Mouse (Mus musculus) forebrain, embryonic 11.5 days (tissue): ENCODE measurements around the gene Ugt1a9. TPM values are rescaled to one million over a fixed set of nuclear protein-coding genes. Genes with fewer than 3 reads are reported as not detected.

Source experiments
- ATAC-seq: fragments of 200-750 bp; cut with Nextera tagmentation; replicated peaks from 2 replicates; pipeline ENCODE4 v1.8.0; 2017; ENCODE audit warnings: moderate TSS enrichment; ENCODE audit not compliant: low FRiP score
- DNase-seq: peaks from one replicate; pipeline ENCODE4 v3.0.0-alpha.2; 2017; ENCODE audit warnings: low spot score
- H3K27ac ChIP-seq: fragments of 300-500 bp; sonication (generic); 2 replicates; pipeline ENCODE4 v1.5.1; 2014; ENCODE audit warnings: low read depth, low read length
- H3K27me3 ChIP-seq: fragments of 300-500 bp; sonication (generic); 2 replicates; pipeline ENCODE4 v1.6.1; 2014; ENCODE audit warnings: mild to moderate bottlenecking, low read length, mixed read lengths; ENCODE audit not compliant: control insufficient read depth, insufficient read depth
- H3K36me3 ChIP-seq: fragments of 300-500 bp; sonication (generic); 2 replicates; pipeline ENCODE4 v1.6.1; 2014; ENCODE audit warnings: mild to moderate bottlenecking, low read length, moderate library complexity, mixed read lengths; ENCODE audit not compliant: control insufficient read depth, insufficient read depth
- H3K4me1 ChIP-seq: fragments of 300-500 bp; sonication (generic); replicated peaks from 2 replicates; pipeline ENCODE4 v1.6.1; 2014; ENCODE audit warnings: low read length, mixed read lengths; ENCODE audit not compliant: control insufficient read depth, insufficient read depth
- H3K4me2 ChIP-seq: fragments of 300-500 bp; sonication (generic); 2 replicates; pipeline ENCODE4 v1.6.1; 2014; ENCODE audit warnings: low read depth, mild to moderate bottlenecking, low read length, moderate library complexity, mixed read lengths; ENCODE audit not compliant: severe bottlenecking
- H3K4me3 ChIP-seq: fragments of 300-500 bp; sonication (generic); 2 replicates; pipeline ENCODE4 v1.5.1; 2014; ENCODE audit warnings: low read depth, low read length
- H3K9ac ChIP-seq: fragments of 300-500 bp; sonication (generic); 2 replicates; pipeline ENCODE4 v1.6.1; 2014; ENCODE audit warnings: low read length
- H3K9me3 ChIP-seq: fragments of 300-500 bp; sonication (generic); 2 replicates; pipeline ENCODE4 v1.6.1; 2016; ENCODE audit warnings: low read length, mixed read lengths; ENCODE audit not compliant: control insufficient read depth
- WGBS: fragments of 180-500 bp; shearing (Covaris S2); extraction: QIAGEN DNeasy Blood & Tissue Kit; methylation state at CpG from one replicate; pipeline ENCODE4 v1.1.7; 2014; 5-methylcytosine and 5-hydroxymethylcytosine counted together
- polyA plus RNA-seq: library from polyadenylated mRNA; unstranded; fragments of >200 nt; fragmentation: Nextera tagmentation; extraction: Ambion mirVana; gene quantifications from 2 replicates; pipeline ENCODE4 v1.2.1, GENCODE M21; 2014

Ugt1a9 gene
- polyA plus RNA-seq, 1 experiment from 2014 or later = not detected

DNA sequence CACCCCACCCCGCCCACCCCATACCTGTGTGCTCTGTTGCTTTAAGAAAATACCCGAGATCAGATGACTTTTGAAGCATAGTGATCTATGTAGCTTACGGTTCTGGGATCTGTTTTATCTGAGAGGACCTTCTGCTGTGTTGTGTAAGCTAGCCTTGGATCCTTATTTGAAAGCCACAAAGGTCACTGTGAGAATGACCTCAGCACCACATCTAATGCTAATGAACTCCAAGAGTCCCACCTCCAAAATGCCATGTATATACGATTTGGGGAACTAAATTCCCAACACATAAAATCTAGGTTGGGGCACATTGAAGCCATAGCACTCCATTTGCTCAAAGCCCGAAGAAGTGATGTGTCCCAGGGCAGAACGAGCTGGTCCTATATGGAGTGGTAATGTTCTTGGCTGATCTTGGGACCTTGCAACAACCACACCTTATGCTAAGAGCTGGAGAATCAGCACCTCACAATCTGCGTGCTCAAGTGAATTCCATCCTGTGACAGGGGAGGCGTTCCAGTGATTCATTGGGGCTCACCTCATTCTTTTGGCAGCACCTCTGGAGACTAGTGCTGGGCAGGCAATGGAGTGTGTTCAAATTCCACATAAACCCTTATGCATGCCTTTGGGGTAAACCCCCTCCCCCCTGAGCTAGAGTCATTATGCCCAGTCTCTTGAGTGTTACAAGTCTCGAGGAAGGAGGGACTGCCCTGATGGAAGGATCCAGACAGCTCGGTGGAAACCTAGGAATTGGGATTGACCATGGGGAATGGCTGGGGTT is 186.5 kb downstream of the Ugt1a9 start:
- no peak overlapping the region for H3K4me2 ChIP-seq
- WGBS = 80% methylated on average over 10 of the region's 10 CpGs
- ATAC-seq (no peak), DNase-seq (no peak)
- H3K27ac ChIP-seq = no peak overlapping the region
- peaks cover 73% of the 10 kb centered on the region for H3K9me3 ChIP-seq
- no peaks in the 10 kb centered on the region for H3K4me1 ChIP-seq
- no peak overlapping the region for H3K4me3 ChIP-seq
- H3K9ac ChIP-seq = no peak overlapping the region
- peaks cover 17% of the 10 kb centered on the region for H3K36me3 ChIP-seq
- H3K27me3 ChIP-seq = no peaks in the 10 kb centered on the region

DNA sequence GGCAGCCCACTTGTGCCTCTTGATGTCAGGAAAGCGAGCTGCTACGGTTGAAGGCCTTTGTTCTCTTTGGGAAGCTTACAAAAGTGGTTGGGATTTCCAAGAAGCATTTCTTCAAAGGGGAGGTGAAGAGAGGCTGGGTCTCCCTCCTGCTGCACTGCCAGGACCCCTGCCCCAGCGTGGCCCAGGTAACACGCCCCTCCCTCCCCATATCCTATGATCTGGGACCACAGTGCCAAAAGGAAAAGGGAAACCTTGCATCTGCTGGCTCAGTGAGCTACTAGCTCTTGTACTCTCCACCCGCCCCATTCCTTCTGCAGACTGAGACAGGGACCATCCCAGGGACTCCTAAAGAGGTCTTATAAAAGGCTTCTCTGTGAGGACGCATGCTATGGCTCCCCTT is 187.1 kb downstream of the Ugt1a9 start:
- no peak for DNase-seq
- H3K9ac ChIP-seq = no peak overlapping the region
- peaks cover 23% of the 10 kb centered on the region for H3K36me3 ChIP-seq
- peaks cover 67% of the 10 kb centered on the region for H3K9me3 ChIP-seq
- no peak for ATAC-seq
- H3K4me2 ChIP-seq = no peak overlapping the region
- no peaks in the 10 kb centered on the region for H3K27me3 ChIP-seq
- no peak overlapping the region for H3K4me3 ChIP-seq
- no peak overlapping the region for H3K27ac ChIP-seq
- H3K4me1 ChIP-seq = no peaks in the 10 kb centered on the region
- WGBS = 82% methylated on average over 6 of the region's 6 CpGs

DNA sequence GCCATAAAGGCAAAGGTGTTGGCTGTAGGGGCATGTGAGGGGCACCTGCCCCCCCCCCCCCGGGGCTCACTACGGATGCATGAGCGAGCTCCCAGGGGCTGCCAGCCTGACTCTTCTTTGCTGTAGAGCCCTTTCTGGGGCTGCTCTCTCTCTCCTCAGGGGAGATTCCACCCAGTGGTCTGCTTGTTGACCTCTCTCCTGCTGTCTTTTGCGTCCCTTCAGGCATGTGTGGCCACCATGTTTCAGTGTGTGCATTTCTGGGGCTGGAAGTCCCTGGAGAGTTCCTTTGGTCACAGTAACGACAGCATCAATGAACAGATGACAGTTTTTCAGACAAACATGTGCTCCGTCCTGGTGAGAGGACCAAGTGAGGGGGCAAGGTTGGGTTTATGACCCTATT is 187.8 kb downstream of the Ugt1a9 start:
- H3K36me3 ChIP-seq = peaks cover 30% of the 10 kb centered on the region

DNA sequence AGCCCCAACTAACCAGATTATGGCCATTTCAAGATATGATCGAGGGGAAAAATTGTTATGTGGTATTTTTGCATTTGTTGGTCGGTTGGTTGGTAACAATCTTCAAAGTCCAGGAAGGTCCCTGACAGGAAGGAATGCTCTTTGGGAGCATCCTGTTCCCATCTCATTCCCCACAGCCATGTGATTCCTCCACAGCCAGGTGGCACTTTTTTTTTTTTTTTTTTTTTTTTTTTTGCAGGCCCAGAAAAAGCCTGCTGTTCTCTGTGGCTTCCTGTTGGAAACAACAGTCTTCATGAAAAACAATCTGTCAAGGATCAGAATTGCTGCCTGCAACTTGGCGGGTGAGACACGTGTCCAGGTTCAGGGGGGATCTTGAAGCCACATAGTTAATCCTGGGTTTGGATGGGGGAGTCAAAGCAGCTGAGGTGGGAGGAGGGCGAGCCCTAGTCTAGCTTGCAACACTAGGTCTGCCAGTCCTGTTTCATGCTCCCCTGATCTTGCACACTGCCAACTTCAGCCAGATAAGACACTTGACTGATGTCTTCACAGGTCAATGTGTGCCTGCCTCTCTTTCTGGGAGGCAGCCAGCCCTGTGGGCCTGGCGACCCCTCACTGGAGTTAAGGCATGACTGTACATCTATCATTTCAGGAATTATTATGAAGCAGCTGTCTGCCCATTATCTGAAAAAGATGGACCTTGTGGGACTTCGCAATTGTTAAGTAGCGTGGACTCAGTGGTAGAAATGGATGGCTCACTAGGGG is 188.5 kb downstream of the Ugt1a9 start:
- 0 out of 2 replicates have a peak, but pooled peaks have one; percentile 0 for ATAC-seq
- H3K9ac ChIP-seq = no peak overlapping the region
- DNase-seq = peak; percentile 72
- WGBS = 79% methylated on average over 8 of the region's 8 CpGs
- no peaks in the 10 kb centered on the region for H3K4me1 ChIP-seq
- no peak overlapping the region for H3K27ac ChIP-seq
- peaks cover 37% of the 10 kb centered on the region for H3K36me3 ChIP-seq
- H3K4me2 ChIP-seq = no peak overlapping the region
- H3K9me3 ChIP-seq = peaks cover 54% of the 10 kb centered on the region
- H3K27me3 ChIP-seq = no peaks in the 10 kb centered on the region
- no peak overlapping the region for H3K4me3 ChIP-seq

More for the DNA sequence above, 187.8 kb downstream of the Ugt1a9 start:
- Histone ChIP-seq H3K4me3 (no peak overlapping the region), H3K9me3 (peaks cover 61% of the 10 kb centered on the region), H3K27ac (no peak overlapping the region), H3K27me3 (no peaks in the 10 kb centered on the region), H3K4me1 (no peaks in the 10 kb centered on the region), H3K9ac (no peak overlapping the region), H3K4me2 (no peak overlapping the region)
- 72% methylated on average over 6 of the region's 6 CpGs for WGBS
- DNase-seq (no peak), ATAC-seq (0 out of 2 replicates have a peak, but pooled peaks have one; percentile 1)

DNA sequence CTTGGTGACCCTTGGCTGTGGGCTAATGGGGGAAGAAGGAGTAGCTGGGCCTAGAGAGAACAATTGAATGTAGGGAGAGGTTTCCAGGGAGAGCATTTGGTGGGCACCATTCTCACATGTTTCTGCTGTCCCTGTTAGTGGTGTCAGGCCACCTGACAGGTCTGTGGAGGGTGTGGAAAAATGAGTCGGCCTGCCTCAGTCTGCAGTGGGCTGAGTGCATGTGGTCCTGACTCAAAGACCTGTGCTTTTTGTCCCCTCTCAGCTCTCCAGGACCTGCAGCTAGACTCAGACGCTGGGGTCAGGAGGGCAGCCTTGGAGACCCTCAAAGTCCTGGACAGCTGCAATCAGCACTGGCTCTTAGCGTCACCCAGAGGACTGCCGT is 189.0 kb downstream of the Ugt1a9 start:
- peaks cover 43% of the 10 kb centered on the region for H3K36me3 ChIP-seq

DNA sequence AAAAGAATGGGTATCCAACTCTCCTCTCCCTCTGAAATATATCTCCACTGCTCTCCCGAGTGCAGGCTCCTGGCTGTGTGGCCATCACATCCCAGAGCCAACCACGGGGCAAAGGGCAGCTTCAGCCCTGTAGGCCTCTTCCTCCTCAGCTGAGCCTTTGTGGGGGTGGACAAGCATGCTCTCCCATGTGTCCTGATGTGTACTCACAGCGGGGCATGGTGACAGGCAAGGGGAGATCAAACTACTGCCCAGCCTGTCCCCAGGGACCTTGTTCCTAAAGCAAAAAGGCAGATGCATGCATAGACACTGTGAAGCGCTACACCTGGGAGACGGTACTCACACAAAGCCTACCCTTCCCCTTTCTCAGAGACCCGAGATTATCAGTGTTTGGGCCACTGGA is 189.5 kb downstream of the Ugt1a9 start:
- peaks cover 48% of the 10 kb centered on the region for H3K36me3 ChIP-seq
- ATAC-seq (peak; percentile 17), DNase-seq (no peak)
- H3K4me1 ChIP-seq = no peaks in the 10 kb centered on the region
- H3K4me2 ChIP-seq = no peak overlapping the region
- H3K9me3 ChIP-seq = peaks cover 43% of the 10 kb centered on the region
- H3K27me3 ChIP-seq = no peaks in the 10 kb centered on the region
- 84% methylated on average over 6 of the region's 6 CpGs for WGBS
- H3K4me3 ChIP-seq = no peak overlapping the region
- no peak overlapping the region for H3K27ac ChIP-seq
- H3K9ac ChIP-seq = no peak overlapping the region

More for the DNA sequence above, 189.0 kb downstream of the Ugt1a9 start:
- ATAC-seq (peak; percentile 11; the same call in 1 of the 2 replicates), DNase-seq (no peak)
- H3K4me2 ChIP-seq = no peak overlapping the region
- H3K9me3 ChIP-seq = peaks cover 48% of the 10 kb centered on the region
- H3K4me3 ChIP-seq = no peak overlapping the region
- H3K27me3 ChIP-seq = no peaks in the 10 kb centered on the region
- no peak overlapping the region for H3K27ac ChIP-seq
- no peak overlapping the region for H3K9ac ChIP-seq
- H3K4me1 ChIP-seq = no peaks in the 10 kb centered on the region
- 80% methylated on average over 4 of the region's 4 CpGs for WGBS

DNA sequence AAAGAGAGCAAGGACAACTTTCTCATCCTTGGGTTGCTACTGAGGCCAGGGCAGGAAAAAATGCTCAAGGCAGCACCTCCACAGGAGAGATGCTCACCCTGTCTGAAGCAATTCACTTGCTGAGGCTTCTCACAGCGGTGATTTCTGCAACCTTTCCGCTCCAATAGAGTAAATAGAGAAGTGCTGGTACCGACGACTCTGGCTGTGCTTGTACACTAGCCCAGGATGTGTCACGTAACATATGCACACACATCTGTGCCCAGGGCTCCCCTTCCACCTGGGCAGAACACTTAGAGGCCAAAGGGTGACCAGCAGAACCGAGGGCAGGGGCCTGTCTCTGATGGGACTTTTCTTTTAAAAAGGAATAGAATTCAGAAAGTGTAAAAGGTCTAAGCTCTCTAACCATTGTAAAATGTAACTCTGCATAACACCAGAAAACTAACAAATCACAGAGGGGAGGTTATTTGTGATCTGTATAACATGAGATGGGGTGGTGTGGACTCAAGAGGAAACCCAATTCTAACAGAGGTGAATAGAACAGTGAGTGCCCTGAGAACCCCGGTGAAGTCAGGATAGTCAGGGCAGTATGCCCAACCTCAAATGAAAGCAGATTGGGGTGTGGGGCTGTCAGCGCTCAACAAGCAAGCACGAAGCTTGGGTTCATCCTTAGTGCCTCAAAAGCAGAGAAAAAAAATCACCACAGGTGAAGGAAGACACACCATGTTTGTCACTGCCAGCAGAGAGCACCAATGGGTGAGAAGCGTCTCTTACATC is 190.2 kb downstream of the Ugt1a9 start:
- Histone ChIP-seq H3K4me1 (no peaks in the 10 kb centered on the region), H3K4me2 (no peak overlapping the region), H3K9me3 (peaks cover 38% of the 10 kb centered on the region), H3K27ac (no peak overlapping the region), H3K27me3 (no peaks in the 10 kb centered on the region), H3K4me3 (no peak overlapping the region), H3K9ac (no peak overlapping the region), H3K36me3 (peaks cover 55% of the 10 kb centered on the region)
- DNase-seq = no peak
- no peak for ATAC-seq
- 84% methylated on average over 10 of the region's 10 CpGs for WGBS

DNA sequence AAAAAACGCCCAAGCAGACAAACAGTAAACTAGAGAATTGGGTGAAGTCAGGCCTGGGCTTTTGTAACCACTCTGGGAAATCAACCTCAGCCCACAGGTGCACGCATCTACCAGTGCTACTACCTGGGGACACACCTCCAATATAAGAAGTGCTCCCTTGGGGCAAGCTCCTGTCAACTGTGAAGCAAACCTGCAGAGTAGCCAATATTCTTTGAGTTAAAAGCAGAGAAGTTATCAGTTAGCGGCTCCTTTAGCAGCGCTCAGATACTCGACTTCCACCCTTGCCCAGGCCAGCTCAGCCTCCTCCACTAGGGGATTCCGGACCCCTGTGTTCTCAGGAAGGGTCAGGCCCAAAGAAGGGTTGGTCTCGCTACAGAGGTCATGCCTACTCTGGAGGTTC is 191.1 kb downstream of the Ugt1a9 start:
- Histone ChIP-seq H3K4me3 (no peak overlapping the region), H3K9ac (no peak overlapping the region), H3K4me1 (no peaks in the 10 kb centered on the region), H3K4me2 (no peak overlapping the region), H3K36me3 (peaks cover 64% of the 10 kb centered on the region), H3K27ac (no peak overlapping the region), H3K27me3 (no peaks in the 10 kb centered on the region), H3K9me3 (peaks cover 30% of the 10 kb centered on the region)
- 86% methylated on average over 7 of the region's 7 CpGs for WGBS
- no peak for DNase-seq
- ATAC-seq = no peak
